Mouse (Mus musculus) intestine, postnatal 0 days (tissue): ENCODE data around the gene 1700028K03Rik. TPM values are rescaled to one million over a fixed set of nuclear protein-coding genes. Genes with fewer than 3 reads are reported as not detected.

ENCODE experiments used
- ATAC-seq: fragments of 200-750 bp; cut with Nextera tagmentation; 2 replicates; pipeline ENCODE4 v1.8.0; 2017; ENCODE audit warnings: mild to moderate bottlenecking, moderate TSS enrichment, moderate library complexity
- H3K27ac ChIP-seq: fragments of 300-500 bp; sonication (generic); 2 replicates; pipeline ENCODE4 v1.5.1; 2014; ENCODE audit warnings: mild to moderate bottlenecking, low read depth, low read length, moderate library complexity
- H3K27me3 ChIP-seq: fragments of 300-500 bp; sonication (generic); replicated peaks from 2 replicates; pipeline ENCODE4 v1.6.1; 2014; ENCODE audit warnings: low read length, mixed read lengths; ENCODE audit not compliant: control insufficient read depth, insufficient read depth
- H3K36me3 ChIP-seq: fragments of 300-500 bp; sonication (generic); 2 replicates; pipeline ENCODE4 v1.6.1; 2014; ENCODE audit warnings: mild to moderate bottlenecking, moderate library complexity; ENCODE audit not compliant: control insufficient read depth, insufficient read depth
- H3K4me1 ChIP-seq: fragments of 300-500 bp; sonication (generic); replicated peaks from 2 replicates; pipeline ENCODE4 v1.6.1; 2014; ENCODE audit warnings: antibody characterized with exemption, low read length, mixed read lengths; ENCODE audit not compliant: control insufficient read depth, insufficient read depth
- H3K4me2 ChIP-seq: fragments of 300-500 bp; sonication (generic); replicated peaks from 2 replicates; pipeline ENCODE4 v1.6.1; 2014; ENCODE audit warnings: low read depth, mild to moderate bottlenecking, moderate library complexity
- H3K4me3 ChIP-seq: fragments of 300-500 bp; sonication (generic); 2 replicates; pipeline ENCODE4 v1.5.1; 2014; ENCODE audit warnings: low read depth, low read length
- H3K9ac ChIP-seq: fragments of 300-500 bp; sonication (generic); 2 replicates; pipeline ENCODE4 v1.6.1; 2014; ENCODE audit warnings: mild to moderate bottlenecking, low read depth, low read length
- H3K9me3 ChIP-seq: fragments of 300-500 bp; sonication (generic); 2 replicates; pipeline ENCODE4 v1.6.1; 2016; ENCODE audit warnings: mixed run types; ENCODE audit not compliant: control insufficient read depth
- CTCF ChIP-seq: sonication (generic); IDR thresholded peaks from 2 replicates; pipeline ENCODE4 v1.5.1; 2016; ENCODE audit warnings: low read depth, mild to moderate bottlenecking, control low read depth, antibody characterized with exemption, moderate library complexity
- WGBS: fragments of 180-500 bp; shearing (Covaris S2); extraction: QIAGEN DNeasy Blood & Tissue Kit; methylation state at CpG from one replicate; pipeline ENCODE4 v1.1.7; 2014; 5-methylcytosine and 5-hydroxymethylcytosine counted together
- polyA plus RNA-seq: library from polyadenylated mRNA; unstranded; fragments of >200 nt; fragmentation: Nextera tagmentation; extraction: Ambion mirVana; gene quantifications from 2 replicates; pipeline ENCODE4 v1.2.1, GENCODE M21; 2015

The 1700028K03Rik gene
- polyA plus RNA-seq, 1 experiment from 2014 or later, result 0.04 TPM

- no peak for TF ChIP-seq CTCF
- no peak overlapping the region for H3K4me3 ChIP-seq
- WGBS, result 62% methylated on average over 10 of the region's 10 CpGs
- no peak overlapping the region for H3K4me2 ChIP-seq
- peak; percentile 67 for ATAC-seq
- no peak overlapping the region for H3K27ac ChIP-seq
- H3K27me3 ChIP-seq, result no peaks in the 10 kb centered on the region
- H3K36me3 ChIP-seq, result no peaks in the 10 kb centered on the region; the same call in 1 of the 2 replicates
- no peaks in the 10 kb centered on the region for H3K4me1 ChIP-seq
- H3K9ac ChIP-seq, result no peak overlapping the region
- no peaks in the 10 kb centered on the region for H3K9me3 ChIP-seq
Observed at GRCm38 (mm10) chr5:107497519-107498501, 36.7 kb upstream of the 1700028K03Rik start.

- ATAC-seq, result no peak
Observed at GRCm38 (mm10) chr5:107498806-107499310, 35.7 kb upstream of the 1700028K03Rik start.

GRCm38 (mm10) chr5:107499891-107500535, 34.5 kb upstream of the 1700028K03Rik start:
- Histone ChIP-seq H3K9me3 (no peaks in the 10 kb centered on the region), H3K4me1 (no peaks in the 10 kb centered on the region), H3K4me2 (no peak overlapping the region), H3K4me3 (no peak overlapping the region), H3K36me3 (no peaks in the 10 kb centered on the region), H3K27me3 (no peaks in the 10 kb centered on the region), H3K27ac (no peak overlapping the region), H3K9ac (no peak overlapping the region)
- ATAC-seq, result no peak
- TF ChIP-seq CTCF, result no peak
- WGBS, result 87% methylated on average over 5 of the region's 5 CpGs

More at GRCm38 (mm10) chr5:107498806-107499310, 35.7 kb upstream of the 1700028K03Rik start:
- no peaks in the 10 kb centered on the region for H3K4me1 ChIP-seq
- H3K9me3 ChIP-seq, result no peaks in the 10 kb centered on the region
- H3K36me3 ChIP-seq, result no peaks in the 10 kb centered on the region; the same call in 1 of the 2 replicates
- no peak for TF ChIP-seq CTCF
- no peak overlapping the region for H3K4me3 ChIP-seq
- H3K27ac ChIP-seq, result no peak overlapping the region
- no peak overlapping the region for H3K4me2 ChIP-seq
- H3K9ac ChIP-seq, result no peak overlapping the region
- WGBS, result 72% methylated on average over 5 of the region's 5 CpGs
- no peaks in the 10 kb centered on the region for H3K27me3 ChIP-seq

GRCm38 (mm10) chr5:107500741-107501140, 33.8 kb upstream of the 1700028K03Rik start:
- H3K4me3 ChIP-seq, result no peak overlapping the region
- 88% methylated on average over 1 of the region's 1 CpGs for WGBS
- H3K27ac ChIP-seq, result no peak overlapping the region
- ATAC-seq, result no peak
- H3K27me3 ChIP-seq, result no peaks in the 10 kb centered on the region
- no peak overlapping the region for H3K4me2 ChIP-seq
- H3K9ac ChIP-seq, result no peak overlapping the region
- H3K9me3 ChIP-seq, result no peaks in the 10 kb centered on the region
- TF ChIP-seq CTCF, result no peak
- H3K4me1 ChIP-seq, result no peaks in the 10 kb centered on the region
- no peaks in the 10 kb centered on the region for H3K36me3 ChIP-seq

DNA sequence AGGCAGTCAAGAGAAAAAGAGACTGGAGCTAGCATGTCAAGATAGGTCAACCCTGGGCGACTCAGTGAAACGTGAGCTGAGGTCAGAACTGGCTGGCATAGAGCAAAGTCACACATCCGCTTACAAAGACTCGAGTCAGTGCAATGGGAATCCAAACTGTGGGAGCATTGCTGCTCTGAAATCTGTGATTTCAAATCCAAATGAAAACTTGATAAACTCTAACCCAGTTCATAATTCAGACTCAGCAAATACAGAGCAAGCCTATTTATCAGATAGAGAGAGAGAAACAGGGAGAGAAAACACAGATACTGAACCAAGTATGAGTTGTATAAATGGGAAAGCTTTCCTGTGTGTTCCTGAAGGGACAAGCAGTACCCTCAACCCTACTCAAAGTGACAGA, 27.2 kb upstream of the 1700028K03Rik start, which contains the start of gene Gm42669:
Gene Gm42669, plus strand, starts transcription at position 301 of the 400 bp plus-strand sequence.
- 80% methylated on average over 4 of the region's 4 CpGs for WGBS
- Histone ChIP-seq H3K27me3 (no peaks in the 10 kb centered on the region), H3K36me3 (no peaks in the 10 kb centered on the region; the same call in 1 of the 2 replicates), H3K9me3 (no peaks in the 10 kb centered on the region), H3K9ac (no peak within 1 kb of the TSS), H3K4me3 (no peak within 1 kb of the TSS), H3K27ac (no peak within 1 kb of the TSS), H3K4me2 (no peak within 1 kb of the TSS), H3K4me1 (no peaks in the 10 kb centered on the region)
- no peak for TF ChIP-seq CTCF
- ATAC-seq, result no peak

DNA sequence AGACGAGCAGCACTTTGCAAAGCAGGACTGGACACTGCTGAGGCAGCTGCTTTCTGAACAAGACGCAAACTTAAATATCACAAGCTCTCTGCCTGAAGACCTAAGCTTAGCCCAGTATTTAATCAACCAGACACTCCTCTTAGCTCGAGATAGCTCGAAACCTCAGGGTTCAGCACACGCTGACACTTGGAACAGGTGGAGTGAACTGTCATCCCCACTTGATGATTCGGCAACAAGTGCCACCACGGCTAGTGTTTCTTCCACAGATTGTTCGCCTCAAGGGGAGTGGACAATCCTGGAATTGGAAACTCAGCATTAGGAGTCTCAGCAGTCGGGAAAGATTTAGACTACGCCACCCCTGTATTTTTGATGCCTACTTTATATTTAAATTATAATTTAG, 24.0 kb upstream of the 1700028K03Rik start:
- TF ChIP-seq CTCF, result no peak
- Histone ChIP-seq H3K4me1 (no peaks in the 10 kb centered on the region), H3K36me3 (no peaks in the 10 kb centered on the region; the same call in 1 of the 2 replicates), H3K9me3 (no peaks in the 10 kb centered on the region), H3K27me3 (no peaks in the 10 kb centered on the region), H3K4me2 (no peak overlapping the region), H3K9ac (no peak overlapping the region), H3K4me3 (no peak overlapping the region), H3K27ac (no peak overlapping the region)
- ATAC-seq, result no peak
- WGBS, result 91% methylated on average over 10 of the region's 10 CpGs
